Mouse (Mus musculus) liver, embryonic 14.5 days (tissue): ENCODE data around the gene Ntn5.

Experiments used
- CTCF ChIP-seq: IDR thresholded peaks from 2 replicates; pipeline ENCODE4 v1.5.1; 2016; ENCODE audit warnings: antibody characterized with exemption, low read depth, control low read depth
- EP300 ChIP-seq: IDR thresholded peaks from 2 replicates; pipeline ENCODE4 v1.6.1; 2016; ENCODE audit warnings: antibody characterized with exemption, low read depth

- TF ChIP-seq CTCF (no peak), EP300 (no peak)
These were observed 23.6 kb downstream of the Ntn5 start for GRCm38 (mm10) chr7:45707375-45707967.
